Mouse (Mus musculus): Measurements from ENCODE around the gene Vamp2. TPM values are rescaled to one million over a fixed set of nuclear protein-coding genes. Genes with fewer than 3 reads are reported as not detected.

The Vamp2 gene
- polyA plus RNA-seq, 1 experiment from 2014 or later: 50.3 TPM

DNA sequence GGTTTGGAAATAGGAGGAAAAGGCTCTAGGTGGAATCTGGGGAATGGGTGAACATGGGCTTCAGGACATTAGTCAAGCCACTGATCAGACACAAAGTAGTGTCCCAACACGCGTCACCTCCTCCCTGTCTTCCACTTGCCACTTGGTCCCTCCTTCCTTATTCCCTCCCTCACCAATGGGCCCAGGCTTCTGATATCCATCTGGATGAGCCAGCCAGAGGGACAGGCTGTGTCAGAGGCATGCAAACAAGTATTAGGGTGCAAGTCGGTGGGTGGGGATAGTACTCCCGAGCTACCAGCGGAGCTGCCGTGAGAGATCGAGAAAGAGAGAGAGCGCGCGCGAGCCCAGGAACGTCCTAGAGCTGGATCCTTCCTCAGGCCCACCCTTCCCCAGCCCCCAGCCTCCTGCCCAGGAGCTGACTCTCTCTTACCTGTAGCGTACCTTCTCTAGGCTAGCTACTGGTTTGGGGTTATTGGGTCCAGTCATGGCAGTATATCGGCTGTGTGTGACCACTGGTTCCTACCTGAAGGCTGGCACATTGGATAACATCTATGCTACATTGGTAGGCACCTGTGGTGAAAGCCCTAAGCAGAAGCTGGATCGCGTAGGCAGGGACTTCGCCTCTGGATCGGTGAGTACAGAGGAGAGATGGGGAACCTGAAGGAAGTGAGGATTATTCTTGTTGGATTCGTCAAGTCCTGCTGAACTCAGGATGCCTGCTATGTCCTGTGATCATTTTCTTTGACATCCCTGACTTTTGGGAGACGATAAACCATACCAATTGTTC, 37.8 kb downstream of the Vamp2 start:
- ATAC-seq: no peak
- Histone ChIP-seq H3K4me2 (replicated peaks; ENCODE audit: low read depth) (peak overlapping the region; percentile 90), H3K9me3 (ENCODE audit: control insufficient read depth) (no peaks in the 10 kb centered on the region), H3K27ac (ENCODE audit: low read depth, low read length) (no peak overlapping the region; the same call in 1 of the 2 replicates), H3K4me1 (replicated peaks; ENCODE audit: control insufficient read depth, insufficient read depth, low read length) (0 out of 2 replicates have a peak, but pooled peaks cover 2% of the 10 kb centered on the region), H3K36me3 (ENCODE audit: control insufficient read depth, insufficient read depth) (no peaks in the 10 kb centered on the region), H3K27me3 (replicated peaks; ENCODE audit: control insufficient read depth, insufficient read depth, low read length) (peaks cover 7% of the 10 kb centered on the region; the same call in 1 of the 2 replicates), H3K9ac (ENCODE audit: low read depth, low read length) (peak overlapping the region; percentile 28; the same call in 1 of the 2 replicates), H3K4me3 (ENCODE audit: low read depth, low read length) (peak overlapping the region; percentile 65)
- TF ChIP-seq CTCF (IDR thresholded peaks at IDR 0.05; ENCODE audit: low read depth): no peak
- 12% methylated on average over 20 of the region's 20 CpGs for WGBS

DNA sequence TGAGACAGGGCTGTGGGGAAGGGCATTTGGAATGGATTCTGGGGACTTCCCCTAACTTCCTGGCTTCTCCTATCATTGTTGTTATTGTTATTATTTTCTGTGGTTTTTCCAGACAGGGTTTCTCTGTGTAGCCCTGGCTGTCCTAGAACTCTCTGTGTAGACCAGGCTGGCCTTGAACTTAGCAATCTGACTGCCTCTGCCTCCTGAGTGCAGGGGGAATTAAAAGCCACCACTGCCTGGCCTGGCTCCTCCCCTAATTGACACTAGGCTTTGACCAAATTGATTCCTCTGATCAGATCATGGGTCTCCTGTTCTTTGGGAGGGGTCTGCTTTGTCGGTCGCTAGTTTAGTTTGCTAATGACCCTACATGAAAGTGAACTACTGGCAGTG, 38.4 kb downstream of the Vamp2 start:
- WGBS: 59% methylated on average over 2 of the region's 2 CpGs
- H3K9me3 ChIP-seq (ENCODE audit: control insufficient read depth): no peaks in the 10 kb centered on the region
- H3K9ac ChIP-seq (ENCODE audit: low read depth, low read length): no peak overlapping the region
- H3K4me1 ChIP-seq (replicated peaks; ENCODE audit: control insufficient read depth, insufficient read depth, low read length): no peaks in the 10 kb centered on the region
- no peak overlapping the region for H3K27ac ChIP-seq (ENCODE audit: low read depth, low read length)
- peaks cover 7% of the 10 kb centered on the region; the same call in 1 of the 2 replicates for H3K27me3 ChIP-seq (replicated peaks; ENCODE audit: control insufficient read depth, insufficient read depth, low read length)
- no peak for TF ChIP-seq CTCF (IDR thresholded peaks at IDR 0.05; ENCODE audit: low read depth)
- no peaks in the 10 kb centered on the region for H3K36me3 ChIP-seq (ENCODE audit: control insufficient read depth, insufficient read depth)
- no peak for ATAC-seq
- H3K4me2 ChIP-seq (replicated peaks; ENCODE audit: low read depth): no peak overlapping the region
- no peak overlapping the region for H3K4me3 ChIP-seq (ENCODE audit: low read depth, low read length)

DNA sequence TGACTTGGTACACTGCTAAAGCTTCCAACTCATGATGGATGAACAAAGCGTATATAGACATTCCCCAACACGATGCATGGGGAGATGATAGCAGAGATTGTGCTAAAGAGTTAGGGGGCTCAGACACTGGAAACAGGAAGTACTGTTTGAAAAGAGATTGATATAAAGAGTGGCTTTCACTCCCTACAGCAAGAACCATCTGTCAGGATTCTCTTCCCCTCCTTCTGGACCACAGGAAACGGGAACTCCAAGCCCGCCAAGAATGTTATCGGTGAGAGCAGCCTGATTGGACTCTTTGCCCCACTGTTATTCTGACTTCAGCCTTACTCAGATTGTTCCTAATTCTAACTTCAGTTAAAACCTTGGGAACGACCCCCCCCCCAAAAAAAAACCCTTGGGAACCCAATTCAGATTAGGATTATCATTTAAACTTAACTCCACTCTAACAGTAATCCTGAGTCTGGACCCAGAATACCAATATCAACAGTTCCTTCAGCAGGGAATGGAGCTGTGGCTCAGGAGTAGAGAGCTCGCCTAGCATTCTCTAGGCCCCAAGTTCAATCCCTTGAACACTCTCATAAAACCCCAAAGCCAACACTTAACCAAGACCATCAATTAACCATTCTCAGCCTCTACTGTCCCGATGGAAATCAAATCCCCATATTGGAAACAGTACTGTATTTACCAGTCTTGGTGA, 40.3 kb downstream of the Vamp2 start:
- no peak for ATAC-seq
- 72% methylated on average over 8 of the region's 8 CpGs for WGBS
- no peak overlapping the region for H3K9ac ChIP-seq (ENCODE audit: low read depth, low read length)
- no peak overlapping the region for H3K4me3 ChIP-seq (ENCODE audit: low read depth, low read length)
- no peak overlapping the region for H3K27ac ChIP-seq (ENCODE audit: low read depth, low read length)
- no peak for TF ChIP-seq CTCF (IDR thresholded peaks at IDR 0.05; ENCODE audit: low read depth)
- peaks cover 7% of the 10 kb centered on the region; the same call in 1 of the 2 replicates for H3K27me3 ChIP-seq (replicated peaks; ENCODE audit: control insufficient read depth, insufficient read depth, low read length)
- H3K4me2 ChIP-seq (replicated peaks; ENCODE audit: low read depth): no peak overlapping the region
- no peaks in the 10 kb centered on the region for H3K4me1 ChIP-seq (replicated peaks; ENCODE audit: control insufficient read depth, insufficient read depth, low read length)
- no peaks in the 10 kb centered on the region for H3K9me3 ChIP-seq (ENCODE audit: control insufficient read depth)
- no peaks in the 10 kb centered on the region for H3K36me3 ChIP-seq (ENCODE audit: control insufficient read depth, insufficient read depth)

DNA sequence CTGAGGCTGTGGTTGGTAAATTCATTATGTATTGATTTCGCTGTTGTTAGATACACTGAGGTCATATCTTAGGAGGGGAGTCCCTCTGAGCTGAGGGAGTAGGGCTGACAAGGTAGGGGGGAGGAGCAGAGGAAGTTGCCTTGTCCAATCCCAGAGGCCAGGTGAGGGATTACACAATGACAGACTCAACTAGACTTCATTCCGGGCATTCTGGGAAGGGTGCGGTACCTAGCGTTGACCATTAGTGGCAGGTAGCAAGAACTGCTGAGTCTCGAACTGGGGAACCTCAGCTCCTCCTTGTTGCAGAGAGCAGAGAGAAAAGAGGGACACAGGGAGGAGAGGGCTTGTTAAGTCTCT, 45.3 kb downstream of the Vamp2 start:
- Histone ChIP-seq H3K9me3 (ENCODE audit: control insufficient read depth) (no peaks in the 10 kb centered on the region), H3K27me3 (replicated peaks; ENCODE audit: control insufficient read depth, insufficient read depth, low read length) (no peaks in the 10 kb centered on the region), H3K4me2 (replicated peaks; ENCODE audit: low read depth) (peak overlapping the region; percentile 73), H3K27ac (ENCODE audit: low read depth, low read length) (no peak overlapping the region), H3K4me3 (ENCODE audit: low read depth, low read length) (peak overlapping the region; percentile 42; the same call in 1 of the 2 replicates), H3K9ac (ENCODE audit: low read depth, low read length) (no peak overlapping the region), H3K4me1 (replicated peaks; ENCODE audit: control insufficient read depth, insufficient read depth, low read length) (peaks cover 7% of the 10 kb centered on the region; the same call in 1 of the 2 replicates), H3K36me3 (ENCODE audit: control insufficient read depth, insufficient read depth) (no peaks in the 10 kb centered on the region)
- 24% methylated on average over 5 of the region's 5 CpGs for WGBS
- no peak for TF ChIP-seq CTCF (IDR thresholded peaks at IDR 0.05; ENCODE audit: low read depth)
- peak; percentile 61 for ATAC-seq

DNA sequence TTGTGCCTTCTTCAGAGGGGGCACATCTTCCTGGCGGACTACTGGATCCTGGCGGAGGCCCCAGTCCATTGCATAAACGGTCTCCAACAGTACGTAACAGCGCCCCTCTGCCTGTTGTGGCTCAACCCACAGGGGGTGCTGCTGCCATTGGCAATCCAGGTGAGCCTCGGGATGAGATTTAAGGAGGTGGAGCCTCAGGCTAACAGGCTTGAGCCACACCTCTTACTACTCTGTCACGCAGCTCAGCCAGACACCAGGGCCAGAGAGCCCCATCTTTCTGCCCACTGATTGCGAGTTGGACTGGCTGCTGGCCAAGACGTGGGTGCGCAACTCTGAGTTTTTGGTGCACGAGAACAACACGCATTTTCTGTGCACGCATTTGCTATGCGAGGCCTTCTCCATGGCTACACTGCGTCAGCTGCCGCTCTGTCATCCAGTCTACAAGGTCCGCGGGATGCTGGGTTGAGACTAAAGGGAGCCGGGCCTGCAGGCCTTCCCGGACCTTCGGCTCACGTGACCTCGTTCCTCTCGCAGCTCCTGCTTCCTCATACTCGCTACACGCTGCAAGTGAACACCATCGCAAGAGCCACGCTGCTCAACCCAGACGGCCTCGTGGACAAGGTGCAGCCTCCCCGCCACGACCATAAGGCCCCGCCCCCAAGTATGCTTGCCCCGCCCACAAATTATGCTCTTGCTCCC, 45.8 kb downstream of the Vamp2 start:
- H3K9me3 ChIP-seq (ENCODE audit: control insufficient read depth): no peaks in the 10 kb centered on the region
- H3K9ac ChIP-seq (ENCODE audit: low read depth, low read length): no peak overlapping the region; the same call in 1 of the 2 replicates
- H3K27ac ChIP-seq (ENCODE audit: low read depth, low read length): no peak overlapping the region; the same call in 1 of the 2 replicates
- ATAC-seq: peak; percentile 77
- peaks cover 7% of the 10 kb centered on the region; the same call in 1 of the 2 replicates for H3K4me1 ChIP-seq (replicated peaks; ENCODE audit: control insufficient read depth, insufficient read depth, low read length)
- no peaks in the 10 kb centered on the region for H3K27me3 ChIP-seq (replicated peaks; ENCODE audit: control insufficient read depth, insufficient read depth, low read length)
- no peaks in the 10 kb centered on the region for H3K36me3 ChIP-seq (ENCODE audit: control insufficient read depth, insufficient read depth)
- TF ChIP-seq CTCF (IDR thresholded peaks at IDR 0.05; ENCODE audit: low read depth): peak; percentile 77
- peak overlapping the region; percentile 73 for H3K4me2 ChIP-seq (replicated peaks; ENCODE audit: low read depth)
- whole genome bisulfite sequencing: 3% methylated on average over 34 of the region's 34 CpGs
- H3K4me3 ChIP-seq (ENCODE audit: low read depth, low read length): peak overlapping the region; percentile 42

DNA sequence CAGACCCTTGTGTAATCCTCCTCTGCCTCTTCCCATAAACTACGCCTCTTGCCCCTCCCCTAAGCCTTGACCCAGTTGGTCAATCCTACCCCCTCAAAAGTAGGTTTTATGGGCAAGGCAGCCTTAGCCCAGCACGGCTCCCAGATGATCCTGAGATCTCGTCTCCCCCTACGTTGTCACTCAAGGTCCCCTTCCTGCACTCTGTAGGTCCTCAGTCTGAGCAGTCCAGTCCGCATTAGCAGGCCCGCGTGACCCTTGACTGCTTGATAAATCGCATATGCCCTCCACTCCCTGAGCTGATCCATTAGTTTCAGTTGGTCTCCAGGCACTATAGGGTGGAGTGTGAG, 46.3 kb downstream of the Vamp2 start:
- 32% methylated on average over 8 of the region's 8 CpGs for WGBS
- ATAC-seq: no peak

More for the DNA sequence above, 46.3 kb downstream of the Vamp2 start:
- Histone ChIP-seq H3K9ac (ENCODE audit: low read depth, low read length) (no peak overlapping the region; the same call in 1 of the 2 replicates), H3K27me3 (replicated peaks; ENCODE audit: control insufficient read depth, insufficient read depth, low read length) (no peaks in the 10 kb centered on the region), H3K4me2 (replicated peaks; ENCODE audit: low read depth) (peak overlapping the region; percentile 73), H3K4me1 (replicated peaks; ENCODE audit: control insufficient read depth, insufficient read depth, low read length) (peaks cover 7% of the 10 kb centered on the region; the same call in 1 of the 2 replicates), H3K9me3 (ENCODE audit: control insufficient read depth) (no peaks in the 10 kb centered on the region), H3K27ac (ENCODE audit: low read depth, low read length) (no peak overlapping the region), H3K36me3 (ENCODE audit: control insufficient read depth, insufficient read depth) (no peaks in the 10 kb centered on the region), H3K4me3 (ENCODE audit: low read depth, low read length) (peak overlapping the region; percentile 42)
- TF ChIP-seq CTCF (IDR thresholded peaks at IDR 0.05; ENCODE audit: low read depth): no peak

All from intestine, postnatal 0 days (tissue).